Mouse (Mus musculus): Measurements from ENCODE around the gene Acnat1. TPM values are rescaled to one million over a fixed set of nuclear protein-coding genes. Genes with fewer than 3 reads are reported as not detected.
"Not testable (repeated sequence)": the region's sequence is repeated elsewhere in the genome, so short reads cannot be mapped to it uniquely, and the experiment has no call there.

Gene Acnat1
- total RNA-seq, 1 experiment from 2014 or later, result 20.3 TPM

- DNase-seq, result no peak
Measured at GRCm38 (mm10) chr4:49456171-49456570, 17.5 kb downstream of the Acnat1 start.

- no peak for DNase-seq
Measured at GRCm38 (mm10) chr4:49451848-49452551, 21.7 kb downstream of the Acnat1 start.

- DNase-seq, result not testable (repeated sequence)
Measured at GRCm38 (mm10) chr4:49451133-49451847, 22.4 kb downstream of the Acnat1 start.

GRCm38 (mm10) chr4:49436968-49437367, 36.7 kb downstream of the Acnat1 start:
- DNase-seq, result not testable (repeated sequence)

GRCm38 (mm10) chr4:49410151-49410550, 63.6 kb downstream of the Acnat1 start:
- DNase-seq, result not testable (repeated sequence)

- DNase-seq, result not testable (repeated sequence)
Measured at GRCm38 (mm10) chr4:49407957-49408356, 65.8 kb downstream of the Acnat1 start, which contains the start of gene Acnat2. Acnat2 (minus strand) TSS chr4:49408151.

Other genes with a start within 250 kb of the Acnat1 start
- gene Acnat2, start 65.8 kb downstream of the Acnat1 start, total RNA-seq (2021), result 1.8 and 15.2 TPM in 2 replicates
- gene Baat, start 32.6 kb upstream of the Acnat1 start, total RNA-seq (2021), result 0.30 and 10.4 TPM in 2 replicates
- gene Mrpl50, start 47.2 kb upstream of the Acnat1 start, total RNA-seq (2021), result 45.5 and 50.0 TPM in 2 replicates
- 7.9 and 8.4 TPM in 2 replicates for gene Zfp189, start 47.3 kb upstream of the Acnat1 start, total RNA-seq (2021)
- 22.2 and 273 TPM in 2 replicates for gene Aldob, start 75.6 kb upstream of the Acnat1 start, total RNA-seq (2021)
- gene Tmem246, start 124.0 kb upstream of the Acnat1 start, total RNA-seq (2021), result 9.9 and 11.3 TPM in 2 replicates
- gene Rnf20, start 158.1 kb upstream of the Acnat1 start, total RNA-seq (2021), result 45.9 and 50.2 TPM in 2 replicates
- gene Ppp3r2, start 208.1 kb upstream of the Acnat1 start, total RNA-seq (2021), result not detected in 2 replicates